Mouse (Mus musculus): ENCODE measurements around the gene Gm21789.
"Not testable (repeated sequence)": the region's sequence is repeated elsewhere in the genome, so short reads cannot be mapped to it uniquely, and the experiment has no call there.

Gm21789 gene

GRCm38 (mm10) chrX:32941468-32941867 is at the start of gene Gm21789:
Gm21789 (plus strand) TSS chrX:32941768.
- in situ Hi-C loops (cut with MboI), result not testable (repeated sequence)

- in situ Hi-C loops (cut with MboI), result not testable (repeated sequence)
Observed at GRCm38 (mm10) chrX:32894325-32894724, 47.2 kb upstream of the Gm21789 start, which contains the start of gene Btbd35f30. Btbd35f30 (plus strand) TSS chrX:32894625.

- in situ Hi-C loops (cut with MboI), result not testable (repeated sequence)
Observed at GRCm38 (mm10) chrX:32973597-32973996, 32.0 kb downstream of the Gm21789 start, which contains the start of gene Btbd35f5. Btbd35f5 (plus strand) TSS chrX:32973897.

Measured in mature B cell (primary cell).